Mouse (Mus musculus) liver, embryonic 14.5 days (tissue): ENCODE measurements around the gene Dop1a. TPM values are rescaled to one million over a fixed set of nuclear protein-coding genes. Genes with fewer than 3 reads are reported as not detected.
A peak's percentile ranks its signal among the peaks of the same experiment; 100 is the strongest.

Source experiments
- ATAC-seq: fragments of 200-750 bp; cut with Nextera tagmentation; 2 replicates; pipeline ENCODE4 v1.8.0; 2017; ENCODE audit warnings: moderate number of reproducible peaks, mild to moderate bottlenecking, moderate library complexity; ENCODE audit not compliant: insufficient read depth
- DNase-seq, 3 experiments: peaks; one replicate each; pipeline ENCODE4 v3.0.0-alpha.2; 2012 to 2013; ENCODE audit warnings: low read depth in 3 of 3, low spot score in 3 of 3
- H3K27ac ChIP-seq: fragments of 300-500 bp; sonication (generic); 2 replicates; pipeline ENCODE4 v1.5.1; 2014; ENCODE audit warnings: moderate library complexity, mild to moderate bottlenecking, control low read depth, inconsistent platforms
- H3K27me3 ChIP-seq: fragments of 300-500 bp; sonication (generic); 2 replicates; pipeline ENCODE4 v1.6.1; 2014; ENCODE audit warnings: mild to moderate bottlenecking, low read length, moderate library complexity; ENCODE audit not compliant: control insufficient read depth, insufficient read depth
- H3K36me3 ChIP-seq: fragments of 300-500 bp; sonication (generic); replicated peaks from 2 replicates; pipeline ENCODE4 v1.6.1; 2014; ENCODE audit warnings: low read depth; ENCODE audit not compliant: control insufficient read depth, insufficient read depth
- H3K4me1 ChIP-seq, 2 experiments: fragments of 200-500 bp in 1 of 2; fragments of 300-500 bp in 1 of 2; sonication (generic) in 1 of 2; replicated peaks; 2 replicates each; pipeline ENCODE4 v1.6.1; 2012 to 2014; ENCODE audit warnings: antibody characterized with exemption in 1 of 2, inconsistent platforms in 1 of 2, low read length in 1 of 2; ENCODE audit not compliant: control insufficient read depth in 2 of 2, insufficient read depth in 2 of 2
- H3K4me2 ChIP-seq: fragments of 300-500 bp; sonication (generic); 2 replicates; pipeline ENCODE4 v1.6.1; 2014; ENCODE audit warnings: low read depth, mild to moderate bottlenecking, control low read depth, moderate library complexity
- H3K4me3 ChIP-seq, 2 experiments: fragments of 200-500 bp in 1 of 2; fragments of 300-500 bp in 1 of 2; sonication (generic) in 1 of 2; 2 replicates each; pipeline ENCODE4 v1.5.1; 2012 to 2014; ENCODE audit warnings: low read depth in 2 of 2, low read length in 2 of 2, mild to moderate bottlenecking in 2 of 2, control low read depth in 1 of 2, inconsistent platforms in 1 of 2, moderate library complexity in 1 of 2; ENCODE audit not compliant: insufficient read depth in 1 of 2
- H3K9ac ChIP-seq: fragments of 300-500 bp; sonication (generic); replicated peaks from 2 replicates; pipeline ENCODE4 v1.6.1; 2014; ENCODE audit warnings: mild to moderate bottlenecking, control low read depth, moderate library complexity
- H3K9me3 ChIP-seq: fragments of 300-500 bp; sonication (generic); 2 replicates; pipeline ENCODE4 v1.6.1; 2016; ENCODE audit warnings: low read length, mixed read lengths; ENCODE audit not compliant: control insufficient read depth
- CTCF ChIP-seq: IDR thresholded peaks from 2 replicates; pipeline ENCODE4 v1.5.1; 2016; ENCODE audit warnings: antibody characterized with exemption, low read depth, control low read depth
- EP300 ChIP-seq: IDR thresholded peaks from 2 replicates; pipeline ENCODE4 v1.6.1; 2016; ENCODE audit warnings: antibody characterized with exemption, low read depth
- WGBS: fragments of 180-500 bp; shearing (Covaris S2); extraction: QIAGEN DNeasy Blood & Tissue Kit; methylation state at CpG from one replicate; pipeline ENCODE4 v1.1.7; 2014; ENCODE audit not compliant: insufficient replicate concordance; 5-methylcytosine and 5-hydroxymethylcytosine counted together
- polyA plus RNA-seq, 2 experiments: library from polyadenylated mRNA; depleted of rRNA in 1 of 2; stranded (reverse) in 1 of 2; unstranded in 1 of 2; fragments of >200 nt; fragmentation: Nextera tagmentation in 1 of 2; extraction: Ambion mirVana in 1 of 2; gene quantifications; 2 replicates each; pipeline versions ENCODE4 v1.2.1 to v1.2.3; 2012 to 2014

Dop1a gene
- polyA plus RNA-seq, 2 experiments, result 3.1 to 4.6 TPM

DNA sequence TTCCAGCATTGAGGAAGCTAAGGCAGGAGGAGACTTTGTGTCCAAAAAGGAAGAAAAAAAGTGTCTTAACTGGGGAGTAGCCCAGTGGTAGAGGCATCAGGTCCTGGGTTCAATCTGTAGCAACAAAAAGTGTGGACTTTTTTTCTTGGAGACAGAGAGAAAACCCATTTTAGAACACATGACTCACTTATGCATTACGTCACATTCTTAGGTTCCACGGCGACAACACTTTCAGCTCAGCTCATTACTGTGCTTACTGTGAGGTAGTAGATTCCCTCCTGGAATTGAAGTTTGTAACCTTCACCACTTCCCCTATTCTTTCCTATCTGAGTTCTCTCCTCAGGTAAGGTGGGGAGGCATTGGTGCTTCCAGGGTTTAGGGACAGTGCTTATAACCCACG lies 29.3 kb downstream of the Dop1a start:
- TF ChIP-seq EP300 (no peak), CTCF (no peak)

DNA sequence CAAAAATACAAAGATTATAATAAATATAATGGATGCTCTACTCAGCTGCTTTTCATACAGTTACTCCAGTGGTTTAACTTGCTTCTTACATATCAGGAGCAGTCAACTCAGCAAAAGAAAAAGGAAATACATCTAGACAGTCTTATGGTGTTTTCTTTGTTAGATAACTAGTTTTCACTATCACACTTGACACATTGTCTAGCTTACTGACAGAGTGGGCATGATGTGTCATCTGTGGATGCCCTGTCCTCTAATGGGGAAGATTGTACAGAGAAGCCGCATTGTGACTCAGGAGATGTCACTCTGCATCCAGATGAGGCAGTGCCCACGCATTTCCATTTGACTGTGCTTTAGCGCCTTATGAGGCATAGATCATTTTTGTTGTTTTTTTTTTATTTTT lies 32.1 kb downstream of the Dop1a start:
- peaks cover 3% of the 10 kb centered on the region; the same call in 1 of the 2 replicates for H3K36me3 ChIP-seq
- H3K27me3 ChIP-seq, result no peaks in the 10 kb centered on the region
- no peak overlapping the region for H3K27ac ChIP-seq
- 31% methylated on average over 3 of the region's 3 CpGs for WGBS
- H3K4me2 ChIP-seq, result no peak overlapping the region
- TF ChIP-seq CTCF (no peak), EP300 (peak; percentile 63)
- ATAC-seq (peak; percentile 84), DNase-seq (peak in 1 of 3 experiments; percentile 22)
- H3K9me3 ChIP-seq, result no peaks in the 10 kb centered on the region
- H3K4me3 ChIP-seq, result no peak overlapping the region
- H3K4me1 ChIP-seq, result peaks cover 0 to 3% of the 10 kb centered on the region in 2 experiments; a peak in 2 of 4 replicates
- H3K9ac ChIP-seq, result no peak overlapping the region

More for the DNA sequence above, 29.3 kb downstream of the Dop1a start:
- WGBS, result 87% methylated on average over 4 of the region's 4 CpGs
- Histone ChIP-seq H3K9me3 (no peaks in the 10 kb centered on the region), H3K36me3 (no peaks in the 10 kb centered on the region), H3K4me3 (no peak overlapping the region), H3K27ac (no peak overlapping the region), H3K27me3 (no peaks in the 10 kb centered on the region), H3K4me1 (peaks cover 0 to 3% of the 10 kb centered on the region in 2 experiments; a peak in 2 of 4 replicates), H3K4me2 (no peak overlapping the region), H3K9ac (no peak overlapping the region)
- ATAC-seq, result no peak
- DNase-seq, result no peak

DNA sequence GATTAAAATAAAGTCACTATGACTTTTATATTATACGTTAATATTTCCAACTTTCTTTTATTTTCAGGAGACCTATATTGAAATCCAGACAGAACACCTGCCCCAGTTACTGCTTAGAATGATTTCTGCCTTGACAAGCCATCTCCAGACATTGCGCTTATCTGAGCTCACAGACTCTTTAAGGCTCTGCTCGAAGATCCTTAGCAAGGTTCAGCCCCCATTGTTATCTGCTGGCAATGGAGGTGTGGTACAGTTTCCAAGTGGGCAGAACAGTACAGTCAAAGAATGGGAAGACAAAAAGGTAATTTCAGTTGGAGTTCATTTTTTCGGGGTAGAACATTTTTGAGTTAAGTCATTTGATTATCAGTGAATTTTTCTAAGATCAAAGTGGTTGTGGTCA lies 40.5 kb downstream of the Dop1a start:
- no peak overlapping the region for H3K9ac ChIP-seq
- peak; percentile 80 for ATAC-seq

DNA sequence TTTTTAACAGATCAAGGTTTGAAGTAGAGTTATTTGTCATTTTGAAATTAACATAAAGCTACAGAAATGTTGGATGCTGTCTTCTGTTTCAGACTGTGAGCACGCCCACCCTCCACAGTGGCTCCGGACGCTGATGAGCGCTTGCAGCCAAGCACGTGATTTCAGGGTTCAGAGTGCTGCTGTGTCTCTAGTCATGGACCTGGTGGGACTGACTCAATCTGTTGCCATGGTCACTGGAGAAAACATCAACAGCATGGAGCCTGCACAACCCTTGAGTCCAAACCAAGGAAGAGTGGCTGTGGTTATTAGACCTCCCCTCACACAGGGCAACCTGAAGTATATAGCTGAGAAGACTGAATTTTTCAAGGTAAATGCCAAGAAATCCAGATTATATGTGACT lies 46.8 kb downstream of the Dop1a start:
- 0 out of 4 replicates have a peak, but pooled peaks cover 0 to 2% of the 10 kb centered on the region in 2 experiments for H3K4me1 ChIP-seq
- WGBS, result 81% methylated on average over 5 of the region's 5 CpGs
- no peak overlapping the region for H3K9ac ChIP-seq
- no peak overlapping the region for H3K4me2 ChIP-seq
- ATAC-seq, result no peak
- no peaks in the 10 kb centered on the region for H3K27me3 ChIP-seq
- H3K9me3 ChIP-seq, result no peaks in the 10 kb centered on the region
- no peak overlapping the region for H3K27ac ChIP-seq
- peaks cover 2% of the 10 kb centered on the region for H3K36me3 ChIP-seq
- no peak for TF ChIP-seq CTCF
- no peak for TF ChIP-seq EP300
- no peak overlapping the region for H3K4me3 ChIP-seq
- DNase-seq, result no peak

More for the DNA sequence above, 40.5 kb downstream of the Dop1a start:
- H3K27me3 ChIP-seq, result no peaks in the 10 kb centered on the region
- H3K9me3 ChIP-seq, result no peaks in the 10 kb centered on the region
- peaks cover 3% of the 10 kb centered on the region; the same call in 1 of the 2 replicates for H3K36me3 ChIP-seq
- peaks cover 0 to 4% of the 10 kb centered on the region in 2 experiments; a peak in 2 of 4 replicates for H3K4me1 ChIP-seq
- peak; percentile 30 to 55 (median 35) for DNase-seq
- no peak overlapping the region for H3K27ac ChIP-seq
- no peak overlapping the region for H3K4me3 ChIP-seq
- 18% methylated on average over 4 of the region's 4 CpGs for WGBS
- TF ChIP-seq EP300 (peak; percentile 52), CTCF (no peak)
- no peak overlapping the region for H3K4me2 ChIP-seq

DNA sequence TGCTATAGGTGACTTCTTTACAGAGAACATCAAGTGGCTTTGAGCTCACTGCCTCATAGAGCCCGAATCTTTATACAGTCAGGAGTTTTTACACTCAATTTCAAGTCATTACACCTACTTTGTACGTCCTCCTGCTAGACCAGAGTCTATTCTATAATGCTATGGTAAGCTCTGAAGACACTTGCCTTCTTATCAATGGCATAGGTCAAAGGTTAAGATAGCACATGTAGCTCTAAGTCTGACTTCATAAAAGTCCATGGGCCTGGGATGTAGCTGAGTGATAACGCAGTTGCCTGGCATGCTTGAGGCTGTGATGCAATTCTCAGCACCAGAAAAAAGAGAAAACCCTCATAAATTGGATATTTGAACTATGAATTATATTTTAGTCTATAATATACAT lies 47.4 kb downstream of the Dop1a start:
- H3K27me3 ChIP-seq, result no peaks in the 10 kb centered on the region
- H3K4me2 ChIP-seq, result no peak overlapping the region
- 70% methylated on average over 3 of the region's 3 CpGs for WGBS
- peaks cover 2% of the 10 kb centered on the region for H3K36me3 ChIP-seq
- no peak overlapping the region for H3K27ac ChIP-seq
- ATAC-seq, result no peak
- H3K9me3 ChIP-seq, result no peaks in the 10 kb centered on the region
- no peak for TF ChIP-seq EP300
- no peak for TF ChIP-seq CTCF
- H3K9ac ChIP-seq, result no peak overlapping the region
- no peak overlapping the region for H3K4me3 ChIP-seq
- no peak for DNase-seq
- H3K4me1 ChIP-seq, result 0 out of 4 replicates have a peak, but pooled peaks cover 0 to 2% of the 10 kb centered on the region in 2 experiments
